Mouse (Mus musculus) limb, embryonic 14.5 days (tissue): ENCODE measurements around the gene Bcap29. TPM values are rescaled to one million over a fixed set of nuclear protein-coding genes. Genes with fewer than 3 reads are reported as not detected.

Experiments used
- ATAC-seq: fragments of 200-750 bp; cut with Nextera tagmentation; 2 replicates; pipeline ENCODE4 v1.8.0; 2017; ENCODE audit warnings: low read depth, moderate number of reproducible peaks, moderate TSS enrichment; ENCODE audit not compliant: low FRiP score
- DNase-seq: peaks from one replicate; pipeline ENCODE4 v3.0.0-alpha.2; 2015; ENCODE audit warnings: low spot score
- H3K27ac ChIP-seq: fragments of 300-500 bp; sonication (generic); replicated peaks from 2 replicates; pipeline ENCODE4 v1.5.1; 2014; ENCODE audit warnings: low read depth, mild to moderate bottlenecking, low read length, moderate library complexity, mixed read lengths
- H3K27me3 ChIP-seq: fragments of 300-500 bp; sonication (generic); 2 replicates; pipeline ENCODE4 v1.6.1; 2014; ENCODE audit warnings: low read length, mixed read lengths; ENCODE audit not compliant: control insufficient read depth, insufficient read depth
- H3K36me3 ChIP-seq: fragments of 300-500 bp; sonication (generic); 2 replicates; pipeline ENCODE4 v1.6.1; 2014; ENCODE audit warnings: mild to moderate bottlenecking, low read length, moderate library complexity, mixed read lengths; ENCODE audit not compliant: control insufficient read depth, insufficient read depth
- H3K4me1 ChIP-seq: fragments of 300-500 bp; sonication (generic); 2 replicates; pipeline ENCODE4 v1.6.1; 2014; ENCODE audit warnings: antibody characterized with exemption, low read length, mixed read lengths; ENCODE audit not compliant: control insufficient read depth, insufficient read depth
- H3K4me2 ChIP-seq: fragments of 300-500 bp; sonication (generic); replicated peaks from 2 replicates; pipeline ENCODE4 v1.6.1; 2014; ENCODE audit warnings: low read depth, mild to moderate bottlenecking, low read length, moderate library complexity; ENCODE audit not compliant: severe bottlenecking
- H3K4me3 ChIP-seq: fragments of 300-500 bp; sonication (generic); replicated peaks from 2 replicates; pipeline ENCODE4 v1.5.1; 2014; ENCODE audit warnings: low read length
- H3K9ac ChIP-seq: fragments of 300-500 bp; sonication (generic); 2 replicates; pipeline ENCODE4 v1.6.1; 2014; ENCODE audit warnings: mild to moderate bottlenecking, low read depth, low read length, moderate library complexity; ENCODE audit not compliant: severe bottlenecking
- H3K9me3 ChIP-seq: fragments of 300-500 bp; sonication (generic); 2 replicates; pipeline ENCODE4 v1.6.1; 2016; ENCODE audit warnings: low read length; ENCODE audit not compliant: control insufficient read depth
- POLR2A ChIP-seq: fragments of 200-500 bp; IDR thresholded peaks from 2 replicates; pipeline ENCODE4 v1.8.0; 2012; ENCODE audit warnings: inconsistent platforms, mild to moderate bottlenecking, moderate library complexity, borderline replicate concordance; ENCODE audit not compliant: insufficient read depth, insufficient read length; ENCODE audit errors: extremely low read depth
- WGBS: fragments of 180-500 bp; shearing (Covaris S2); extraction: QIAGEN DNeasy Blood & Tissue Kit; methylation state at CpG from one replicate; pipeline ENCODE4 v1.1.7; 2014; 5-methylcytosine and 5-hydroxymethylcytosine counted together
- polyA plus RNA-seq, 2 experiments: library from polyadenylated mRNA; depleted of rRNA in 1 of 2; stranded (reverse) in 1 of 2; unstranded in 1 of 2; fragments of >200 nt; fragmentation: Nextera tagmentation in 1 of 2; extraction: Ambion mirVana in 1 of 2; gene quantifications; 2 replicates each; pipeline versions ENCODE4 v1.2.1 to v1.2.3; 2012 to 2014

Bcap29 gene
- polyA plus RNA-seq, 2 experiments = 13.5 to 34.0 TPM

DNA sequence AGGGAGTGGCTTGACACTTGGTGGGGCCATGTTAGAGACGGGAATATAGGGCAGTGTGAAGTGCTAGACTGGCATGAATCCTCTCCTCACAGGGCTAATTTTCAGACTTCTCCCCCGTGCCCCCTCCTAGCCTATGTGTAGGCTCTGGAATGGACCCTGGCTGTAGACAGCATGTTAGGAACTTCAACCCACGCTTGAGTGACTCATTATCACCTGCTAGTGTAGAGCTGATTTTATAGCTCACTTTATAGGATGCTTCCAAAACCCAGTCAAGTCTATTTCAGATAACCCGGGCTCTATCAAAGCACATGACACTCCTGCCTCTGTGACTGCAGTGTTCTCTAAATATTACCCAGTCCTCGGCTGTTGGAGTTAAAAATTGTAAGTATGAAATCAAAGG lies 92.9 kb downstream of the Bcap29 start:
- no peak for TF ChIP-seq POLR2A
- 58% methylated on average over 5 of the region's 5 CpGs for WGBS
- no peak for ATAC-seq

More for the DNA sequence above, 92.9 kb downstream of the Bcap29 start:
- H3K9me3 ChIP-seq = no peaks in the 10 kb centered on the region
- no peak overlapping the region for H3K4me2 ChIP-seq
- no peak for DNase-seq
- no peaks in the 10 kb centered on the region for H3K36me3 ChIP-seq
- no peak overlapping the region for H3K4me3 ChIP-seq
- no peak overlapping the region for H3K27ac ChIP-seq
- H3K4me1 ChIP-seq = peaks cover 10% of the 10 kb centered on the region; the same call in 1 of the 2 replicates
- 0 out of 2 replicates have a peak, but pooled peaks cover 4% of the 10 kb centered on the region for H3K27me3 ChIP-seq
- no peak overlapping the region for H3K9ac ChIP-seq

Other genes with a start within 250 kb of the Bcap29 start
- gene Slc26a3, start 243.8 kb downstream of the Bcap29 start, polyA plus RNA-seq (2012; rRNA removed) = 0.04 TPM in 2 replicates
- gene Slc26a3, start 243.8 kb downstream of the Bcap29 start, polyA plus RNA-seq (2014; fragmentation: Nextera tagmentation; extraction: Ambion mirVana) = not detected in 2 replicates
- gene Cbll1, start 135.0 kb downstream of the Bcap29 start, polyA plus RNA-seq (2012; rRNA removed) = 11.2 and 12.2 TPM in 2 replicates
- gene Cbll1, start 135.0 kb downstream of the Bcap29 start, polyA plus RNA-seq (2014; fragmentation: Nextera tagmentation; extraction: Ambion mirVana) = 16.9 and 19.7 TPM in 2 replicates
- 0.05 and 0.06 TPM in 2 replicates for gene Slc26a4, start 74.7 kb downstream of the Bcap29 start, polyA plus RNA-seq (2012; rRNA removed)
- gene Slc26a4, start 74.7 kb downstream of the Bcap29 start, polyA plus RNA-seq (2014; fragmentation: Nextera tagmentation; extraction: Ambion mirVana) = not detected in 2 replicates
- gene Dus4l, start 20.2 kb upstream of the Bcap29 start, polyA plus RNA-seq (2012; rRNA removed) = 10.6 and 14.1 TPM in 2 replicates
- gene Dus4l, start 20.2 kb upstream of the Bcap29 start, polyA plus RNA-seq (2014; fragmentation: Nextera tagmentation; extraction: Ambion mirVana) = 14.1 and 15.1 TPM in 2 replicates
- gene Cog5, start 20.2 kb upstream of the Bcap29 start, polyA plus RNA-seq (2012; rRNA removed) = 39.1 and 43.4 TPM in 2 replicates
- gene Cog5, start 20.2 kb upstream of the Bcap29 start, polyA plus RNA-seq (2014; fragmentation: Nextera tagmentation; extraction: Ambion mirVana) = 36.9 and 38.0 TPM in 2 replicates
- 0.13 and 0.14 TPM in 2 replicates for gene Gpr22, start 79.3 kb upstream of the Bcap29 start, polyA plus RNA-seq (2012; rRNA removed)
- 0.30 and 0.32 TPM in 2 replicates for gene Gpr22, start 79.3 kb upstream of the Bcap29 start, polyA plus RNA-seq (2014; fragmentation: Nextera tagmentation; extraction: Ambion mirVana)